Mouse (Mus musculus) midbrain, embryonic 12.5 days (tissue): ENCODE measurements around the gene Agbl1. TPM values are rescaled to one million over a fixed set of nuclear protein-coding genes. Genes with fewer than 3 reads are reported as not detected.

Experiments used
- ATAC-seq: fragments of 200-750 bp; cut with Nextera tagmentation; 2 replicates; pipeline ENCODE4 v1.8.0; 2017; ENCODE audit warnings: low read depth, moderate TSS enrichment, moderate library complexity; ENCODE audit not compliant: low FRiP score
- H3K27ac ChIP-seq: fragments of 300-500 bp; sonication (generic); replicated peaks from 2 replicates; pipeline ENCODE4 v1.5.1; 2016; ENCODE audit warnings: mild to moderate bottlenecking
- H3K27me3 ChIP-seq: fragments of 300-500 bp; sonication (generic); 2 replicates; pipeline ENCODE4 v1.6.1; 2016; ENCODE audit warnings: mild to moderate bottlenecking
- H3K36me3 ChIP-seq: fragments of 300-500 bp; sonication (generic); 2 replicates; pipeline ENCODE4 v1.6.1; 2016
- H3K4me1 ChIP-seq: fragments of 300-500 bp; sonication (generic); 2 replicates; pipeline ENCODE4 v1.6.1; 2016
- H3K4me2 ChIP-seq: fragments of 300-500 bp; sonication (generic); replicated peaks from 2 replicates; pipeline ENCODE4 v1.6.1; 2016; ENCODE audit warnings: mild to moderate bottlenecking, moderate library complexity
- H3K4me3 ChIP-seq: fragments of 300-500 bp; sonication (generic); 2 replicates; pipeline ENCODE4 v1.5.1; 2016; ENCODE audit warnings: mild to moderate bottlenecking
- H3K9ac ChIP-seq: fragments of 300-500 bp; sonication (generic); replicated peaks from 2 replicates; pipeline ENCODE4 v1.6.1; 2016; ENCODE audit warnings: mild to moderate bottlenecking, moderate library complexity
- H3K9me3 ChIP-seq: fragments of 300-500 bp; sonication (generic); 2 replicates; pipeline ENCODE4 v1.6.1; 2016; ENCODE audit warnings: mild to moderate bottlenecking
- WGBS: fragments of 180-500 bp; shearing (Covaris S2); methylation state at CpG from one replicate; pipeline ENCODE4 v1.1.7; 2016; 5-methylcytosine and 5-hydroxymethylcytosine counted together
- polyA plus RNA-seq: library from polyadenylated mRNA; unstranded; fragments of >200 nt; fragmentation: Nextera tagmentation; extraction: Ambion mirVana; gene quantifications from 2 replicates; pipeline ENCODE4 v1.2.1, GENCODE M21; 2016

The Agbl1 gene
- polyA plus RNA-seq, 1 experiment from 2014 or later: 0.06 TPM

DNA sequence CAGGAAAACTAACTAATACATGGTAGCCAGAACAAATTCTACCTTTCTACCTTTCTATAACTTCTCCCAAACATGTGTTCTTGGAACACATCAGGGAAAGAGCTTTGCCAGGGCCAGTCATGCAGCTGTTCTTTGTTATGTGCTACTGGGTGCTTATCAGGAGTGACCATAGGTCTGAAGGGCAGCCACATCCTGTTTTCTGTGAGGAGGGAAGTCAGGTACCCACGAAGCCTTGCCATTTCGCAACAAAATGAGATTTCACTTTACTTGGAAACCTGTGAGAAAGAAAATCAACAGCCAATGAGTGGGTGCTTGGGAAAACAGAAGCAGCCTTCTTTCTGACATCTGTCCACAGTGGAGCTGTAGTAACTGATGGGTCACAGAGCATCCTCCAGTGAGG lies 865.5 kb downstream of the Agbl1 start:
- H3K27ac ChIP-seq: no peak overlapping the region
- no peaks in the 10 kb centered on the region for H3K9me3 ChIP-seq
- ATAC-seq: no peak
- 0 out of 2 replicates have a peak, but pooled peaks cover 4% of the 10 kb centered on the region for H3K4me1 ChIP-seq
- H3K4me3 ChIP-seq: no peak overlapping the region
- no peaks in the 10 kb centered on the region for H3K27me3 ChIP-seq
- 83% methylated on average over 2 of the region's 2 CpGs for WGBS
- H3K4me2 ChIP-seq: no peak overlapping the region
- no peak overlapping the region for H3K9ac ChIP-seq
- H3K36me3 ChIP-seq: no peaks in the 10 kb centered on the region

GRCm38 (mm10) chr7:77114021-77114420 lies 884.3 kb downstream of the Agbl1 start:
- H3K27me3 ChIP-seq: no peaks in the 10 kb centered on the region
- WGBS: 93% methylated on average over 1 of the region's 1 CpGs

DNA sequence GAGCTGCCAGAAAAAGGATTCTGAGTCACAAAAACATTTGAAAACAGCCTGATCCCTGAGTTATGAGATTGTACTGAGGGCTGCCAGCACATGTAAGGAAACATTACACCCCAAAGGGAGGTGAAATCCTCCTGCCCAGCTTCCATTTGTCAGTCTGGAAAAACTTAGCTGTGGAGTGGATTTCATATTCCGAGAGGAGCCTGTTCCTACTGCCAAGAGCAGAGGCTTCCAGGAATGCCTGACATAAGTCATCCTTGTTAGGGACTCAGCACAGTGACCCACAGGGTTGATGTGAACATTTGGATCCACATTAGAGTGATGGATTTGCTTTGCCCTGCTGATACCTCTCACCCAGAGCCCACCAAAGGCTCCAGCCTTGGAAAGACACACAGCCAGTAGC lies 899.4 kb downstream of the Agbl1 start:
- H3K4me2 ChIP-seq: no peak overlapping the region

More at GRCm38 (mm10) chr7:77114021-77114420, 884.3 kb downstream of the Agbl1 start:
- no peaks in the 10 kb centered on the region for H3K4me1 ChIP-seq
- H3K9ac ChIP-seq: no peak overlapping the region
- H3K36me3 ChIP-seq: no peaks in the 10 kb centered on the region
- no peaks in the 10 kb centered on the region for H3K9me3 ChIP-seq
- ATAC-seq: no peak
- no peak overlapping the region for H3K4me3 ChIP-seq
- no peak overlapping the region for H3K27ac ChIP-seq
- H3K4me2 ChIP-seq: no peak overlapping the region

GRCm38 (mm10) chr7:77131950-77132349 lies 902.3 kb downstream of the Agbl1 start:
- WGBS: 22% methylated on average over 7 of the region's 7 CpGs
- peak overlapping the region; percentile 35; the same call in 1 of the 2 replicates for H3K4me2 ChIP-seq
- H3K9ac ChIP-seq: no peak overlapping the region
- H3K27me3 ChIP-seq: no peaks in the 10 kb centered on the region
- no peaks in the 10 kb centered on the region for H3K36me3 ChIP-seq
- no peak overlapping the region for H3K4me3 ChIP-seq
- H3K4me1 ChIP-seq: peaks cover 4% of the 10 kb centered on the region; the same call in 1 of the 2 replicates
- H3K9me3 ChIP-seq: no peaks in the 10 kb centered on the region
- H3K27ac ChIP-seq: no peak overlapping the region
- peak; percentile 82 for ATAC-seq

More for the DNA sequence above, 899.4 kb downstream of the Agbl1 start:
- Histone ChIP-seq H3K4me3 (no peak overlapping the region), H3K27me3 (no peaks in the 10 kb centered on the region), H3K9ac (no peak overlapping the region), H3K36me3 (no peaks in the 10 kb centered on the region), H3K9me3 (no peaks in the 10 kb centered on the region), H3K4me1 (peaks cover 4% of the 10 kb centered on the region; the same call in 1 of the 2 replicates), H3K27ac (no peak overlapping the region)
- 85% methylated on average over 1 of the region's 1 CpGs for WGBS
- ATAC-seq: no peak

DNA sequence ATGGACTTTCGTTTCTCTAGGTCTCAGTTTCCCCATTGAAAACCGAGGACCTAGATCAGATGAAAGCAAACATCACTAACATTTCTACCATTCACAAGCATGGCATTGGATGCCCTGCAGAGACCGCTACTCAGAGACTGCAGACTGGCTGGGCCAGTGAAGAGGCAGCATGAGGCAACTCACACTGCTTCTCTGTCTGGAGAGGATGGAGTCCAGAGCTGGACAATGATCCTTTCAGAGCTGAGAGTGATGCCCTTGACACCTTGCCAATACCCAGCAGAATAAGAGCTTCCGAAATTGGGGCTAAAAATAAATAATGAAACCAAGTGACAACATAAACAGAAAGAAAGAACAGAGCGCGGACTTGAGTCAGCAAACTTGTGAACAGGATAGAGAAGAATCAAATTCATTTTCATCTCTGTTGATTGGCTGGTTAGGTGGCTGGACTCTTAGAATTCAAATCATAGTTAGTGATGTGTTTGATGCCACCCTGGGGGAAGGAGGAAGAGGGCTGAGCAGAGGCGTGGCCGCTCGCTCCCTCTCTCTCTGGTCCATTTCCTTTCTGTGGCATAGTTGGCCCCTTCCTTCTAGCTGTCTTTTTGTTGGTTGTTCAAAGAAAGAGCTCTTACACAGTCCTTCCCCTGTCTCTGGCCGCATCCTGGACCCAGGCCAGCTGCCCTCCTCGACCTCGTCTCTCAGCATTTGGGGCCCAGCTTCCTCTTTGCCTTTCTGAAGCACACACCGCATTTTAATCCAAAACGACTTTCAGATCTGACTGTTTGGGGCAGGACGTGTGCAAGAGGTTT lies 903.1 kb downstream of the Agbl1 start:
- H3K9ac ChIP-seq: no peak overlapping the region
- H3K27me3 ChIP-seq: no peaks in the 10 kb centered on the region
- no peaks in the 10 kb centered on the region for H3K9me3 ChIP-seq
- no peak overlapping the region for H3K4me3 ChIP-seq
- H3K4me2 ChIP-seq: no peak overlapping the region
- H3K4me1 ChIP-seq: peaks cover 4% of the 10 kb centered on the region; the same call in 1 of the 2 replicates
- peak; percentile 54; the same call in 1 of the 2 replicates for ATAC-seq
- H3K36me3 ChIP-seq: no peaks in the 10 kb centered on the region
- no peak overlapping the region for H3K27ac ChIP-seq
- 60% methylated on average over 15 of the region's 15 CpGs for WGBS

GRCm38 (mm10) chr7:77134860-77135259 lies 905.2 kb downstream of the Agbl1 start:
- no peak overlapping the region for H3K27ac ChIP-seq
- no peak for ATAC-seq
- WGBS: 86% methylated on average over 2 of the region's 2 CpGs
- H3K27me3 ChIP-seq: no peaks in the 10 kb centered on the region
- H3K9me3 ChIP-seq: no peaks in the 10 kb centered on the region
- H3K9ac ChIP-seq: no peak overlapping the region
- H3K4me3 ChIP-seq: no peak overlapping the region
- H3K36me3 ChIP-seq: no peaks in the 10 kb centered on the region
- H3K4me2 ChIP-seq: no peak overlapping the region
- peaks cover 4% of the 10 kb centered on the region; the same call in 1 of the 2 replicates for H3K4me1 ChIP-seq

- Histone ChIP-seq H3K4me2 (no peak overlapping the region), H3K9ac (no peak overlapping the region), H3K4me3 (no peak overlapping the region), H3K4me1 (no peaks in the 10 kb centered on the region), H3K9me3 (no peaks in the 10 kb centered on the region), H3K27ac (no peak overlapping the region), H3K27me3 (no peaks in the 10 kb centered on the region), H3K36me3 (no peaks in the 10 kb centered on the region)
- ATAC-seq: no peak
Observed at GRCm38 (mm10) chr7:77138707-77139106, 909.0 kb downstream of the Agbl1 start.

DNA sequence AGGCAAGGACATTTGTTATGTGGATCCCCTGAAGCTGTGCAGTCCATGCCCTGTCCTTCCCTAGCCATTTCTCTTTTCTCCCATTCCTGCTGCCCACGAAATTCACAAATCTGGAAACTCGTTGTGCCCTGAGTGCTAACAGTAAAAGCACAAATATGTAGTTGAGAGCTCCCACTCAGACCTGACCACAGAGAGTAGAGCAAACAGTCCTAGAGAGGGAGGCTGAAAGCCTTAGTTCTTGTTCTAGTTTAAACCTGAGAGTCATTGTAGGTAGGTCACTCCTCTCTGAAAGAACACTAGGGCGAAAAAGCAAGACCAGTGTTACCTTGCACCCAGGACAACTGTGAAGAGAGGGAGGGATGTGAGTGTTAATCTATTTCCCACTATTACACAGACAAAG lies 917.8 kb downstream of the Agbl1 start:
- H3K4me2 ChIP-seq: no peak overlapping the region
- no peaks in the 10 kb centered on the region for H3K36me3 ChIP-seq
- WGBS: 65% methylated on average over 3 of the region's 3 CpGs
- H3K4me1 ChIP-seq: peaks cover 5% of the 10 kb centered on the region
- no peaks in the 10 kb centered on the region for H3K9me3 ChIP-seq
- H3K4me3 ChIP-seq: no peak overlapping the region
- ATAC-seq: no peak
- H3K27ac ChIP-seq: no peak overlapping the region
- H3K9ac ChIP-seq: no peak overlapping the region
- no peaks in the 10 kb centered on the region for H3K27me3 ChIP-seq

DNA sequence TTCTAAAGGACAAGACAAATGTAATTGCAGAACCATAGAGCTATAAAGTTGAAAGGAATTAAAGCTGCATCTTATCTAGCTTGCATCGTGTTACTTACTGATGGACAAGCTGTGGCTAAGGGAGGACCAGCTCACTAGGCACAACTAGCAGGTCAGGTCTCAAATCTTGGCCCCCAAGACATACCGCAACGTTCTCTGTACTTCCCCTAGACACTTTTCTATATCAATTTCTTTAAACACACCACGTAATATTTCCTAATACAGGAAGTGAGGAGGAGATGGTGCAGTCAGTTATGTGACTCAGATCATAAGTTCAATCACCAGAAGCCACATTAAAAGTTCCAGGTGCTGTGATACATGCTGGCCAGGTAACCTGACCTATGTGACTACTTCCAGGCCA lies 919.1 kb downstream of the Agbl1 start:
- H3K4me2 ChIP-seq: no peak overlapping the region
- ATAC-seq: no peak
- 92% methylated on average over 4 of the region's 4 CpGs for WGBS
- no peak overlapping the region for H3K4me3 ChIP-seq
- H3K27ac ChIP-seq: no peak overlapping the region
- H3K9ac ChIP-seq: no peak overlapping the region
- H3K36me3 ChIP-seq: no peaks in the 10 kb centered on the region
- H3K9me3 ChIP-seq: no peaks in the 10 kb centered on the region
- peaks cover 7% of the 10 kb centered on the region for H3K4me1 ChIP-seq
- no peaks in the 10 kb centered on the region for H3K27me3 ChIP-seq

GRCm38 (mm10) chr7:77149846-77150245 lies 920.2 kb downstream of the Agbl1 start:
- Histone ChIP-seq H3K9me3 (no peaks in the 10 kb centered on the region), H3K4me2 (no peak overlapping the region), H3K4me1 (peaks cover 7% of the 10 kb centered on the region), H3K27me3 (no peaks in the 10 kb centered on the region), H3K36me3 (no peaks in the 10 kb centered on the region), H3K27ac (no peak overlapping the region), H3K4me3 (no peak overlapping the region), H3K9ac (no peak overlapping the region)
- ATAC-seq: no peak
- WGBS: 78% methylated on average over 2 of the region's 2 CpGs

DNA sequence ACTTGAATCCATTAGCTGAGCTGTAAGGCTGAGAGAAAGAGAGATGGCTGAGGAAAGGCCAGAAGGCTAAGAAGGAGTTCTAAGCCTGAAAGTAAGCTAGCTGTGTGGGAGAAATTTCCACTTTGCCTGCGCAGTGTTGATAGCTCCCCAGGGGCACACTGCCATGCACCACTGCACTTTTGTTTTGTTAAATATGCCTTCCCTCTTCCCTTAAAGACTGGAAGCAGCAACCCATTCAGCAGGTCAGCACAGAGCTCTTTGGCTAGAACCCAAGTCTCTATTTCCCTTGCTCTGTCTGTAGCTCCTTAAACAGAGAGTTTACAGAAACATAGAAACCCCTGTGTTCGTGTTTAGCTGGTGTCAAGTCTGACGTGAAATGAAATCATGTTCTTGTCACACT lies 922.7 kb downstream of the Agbl1 start:
- WGBS: 16% methylated on average over 3 of the region's 3 CpGs
- no peak overlapping the region for H3K9ac ChIP-seq
- no peak overlapping the region for H3K27ac ChIP-seq
- H3K4me1 ChIP-seq: peaks cover 7% of the 10 kb centered on the region
- H3K9me3 ChIP-seq: no peaks in the 10 kb centered on the region
- no peak overlapping the region for H3K4me2 ChIP-seq
- ATAC-seq: 0 out of 2 replicates have a peak, but pooled peaks have one; percentile 49
- H3K27me3 ChIP-seq: no peaks in the 10 kb centered on the region
- H3K36me3 ChIP-seq: no peaks in the 10 kb centered on the region
- H3K4me3 ChIP-seq: no peak overlapping the region

- H3K27ac ChIP-seq: no peak overlapping the region
- H3K27me3 ChIP-seq: no peaks in the 10 kb centered on the region
- ATAC-seq: no peak
- H3K9ac ChIP-seq: no peak overlapping the region
- H3K4me1 ChIP-seq: peaks cover 7% of the 10 kb centered on the region
- no peaks in the 10 kb centered on the region for H3K9me3 ChIP-seq
- WGBS: 56% methylated on average over 1 of the region's 1 CpGs
- H3K4me2 ChIP-seq: no peak overlapping the region
- H3K4me3 ChIP-seq: no peak overlapping the region
- H3K36me3 ChIP-seq: no peaks in the 10 kb centered on the region
Observed at GRCm38 (mm10) chr7:77152909-77153308, 923.2 kb downstream of the Agbl1 start.
